Mouse (Mus musculus): Measurements from ENCODE around the gene Mettl5. TPM values are rescaled to one million over a fixed set of nuclear protein-coding genes. Genes with fewer than 3 reads are reported as not detected.
"Not testable (repeated sequence)": the region's sequence is repeated elsewhere in the genome, so short reads cannot be mapped to it uniquely, and the experiment has no call there.

Mettl5 gene
- 27.2 and 34.6 TPM in 2 replicates for polyA plus RNA-seq (2015; fragmentation: Nextera tagmentation; extraction: Ambion mirVana)

DNA sequence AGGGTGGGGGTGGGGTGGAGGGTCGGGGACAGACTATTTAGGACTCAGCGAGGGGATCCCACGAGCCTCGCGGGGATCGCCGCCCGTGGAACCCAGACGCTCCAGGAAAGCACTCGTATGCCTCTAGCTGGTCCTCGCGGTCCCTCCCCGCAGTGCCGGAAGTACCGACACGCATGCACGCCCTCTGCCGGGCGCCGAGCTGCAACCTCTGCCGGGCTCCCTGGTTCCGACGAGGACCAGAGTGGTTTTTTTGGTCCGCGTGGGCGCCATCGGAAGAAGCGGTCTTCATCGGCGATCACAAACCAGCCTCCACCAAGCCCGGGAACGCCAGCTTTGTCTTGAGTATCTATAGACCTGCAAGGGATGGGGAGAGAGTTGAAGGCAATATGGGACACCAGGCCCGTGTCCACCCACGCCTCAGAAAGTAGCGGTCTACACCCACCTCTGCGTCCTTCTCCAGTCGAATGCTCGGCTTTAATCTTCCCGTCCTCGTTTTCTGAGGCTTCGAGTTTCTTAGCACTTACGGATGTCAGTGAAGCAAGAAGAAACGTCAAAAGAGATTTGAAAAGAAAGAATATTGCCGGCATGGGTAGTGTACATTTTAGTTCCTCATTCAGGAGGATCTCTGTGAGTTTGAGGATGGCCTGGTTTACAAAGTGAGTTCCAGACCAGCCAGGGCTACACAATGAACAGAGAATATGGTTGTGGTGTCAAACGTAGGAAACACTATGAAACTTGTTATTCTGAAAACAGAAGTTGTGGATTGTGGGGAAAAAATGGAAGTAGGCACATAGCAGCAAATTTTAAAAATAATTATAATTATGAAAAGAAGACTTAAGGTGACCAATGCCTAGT, at the start of gene Mettl5:
TSS of gene Mettl5 (minus strand) at position 165 of the 855 bp plus-strand sequence.
- Histone ChIP-seq H3K4me3 (peak within 1 kb of the TSS; percentile 56), H3K4me2 (replicated peaks) (peak within 1 kb of the TSS; percentile 57), H3K36me3 (no peaks in the 10 kb centered on the region), H3K9ac (replicated peaks) (peak within 1 kb of the TSS; percentile 63), H3K27me3 (no peaks in the 10 kb centered on the region), H3K27ac (replicated peaks) (0 out of 2 replicates have a peak within 1 kb of the TSS, but pooled peaks have one; percentile 27), H3K4me1 (peaks cover 13% of the 10 kb centered on the region), H3K9me3 (no peaks in the 10 kb centered on the region)
- 2% methylated on average over 45 of the region's 45 CpGs for WGBS
- peak; percentile 97 for ATAC-seq (replicated peaks)

DNA sequence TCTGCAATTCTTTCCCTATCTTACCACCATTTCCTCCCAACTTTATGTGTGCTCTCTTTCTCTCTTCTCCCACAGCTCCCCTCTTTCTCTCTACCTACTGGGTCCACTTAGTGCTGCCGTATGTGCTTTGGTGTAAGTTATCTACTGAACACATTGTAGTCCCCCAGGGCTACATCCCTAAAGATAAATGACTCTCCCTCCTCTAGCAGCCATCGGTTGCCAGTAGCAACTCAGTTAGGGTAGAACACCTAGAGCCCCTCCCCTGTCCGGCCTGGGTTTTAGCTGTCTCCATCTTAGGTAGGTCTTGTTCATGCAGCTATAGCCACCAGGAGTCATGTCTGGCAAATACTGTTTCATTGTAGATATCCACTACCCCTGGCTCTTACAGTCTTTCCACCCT, 39.5 kb upstream of the Mettl5 start:
- Histone ChIP-seq H3K27me3 (no peaks in the 10 kb centered on the region), H3K4me3 (no peak overlapping the region), H3K36me3 (peaks cover 22% of the 10 kb centered on the region), H3K27ac (replicated peaks) (no peak overlapping the region), H3K9ac (replicated peaks) (no peak overlapping the region), H3K4me2 (replicated peaks) (no peak overlapping the region), H3K4me1 (no peaks in the 10 kb centered on the region), H3K9me3 (no peaks in the 10 kb centered on the region)
- WGBS = 90% methylated on average over 3 of the region's 3 CpGs
- ATAC-seq (replicated peaks) = no peak

DNA sequence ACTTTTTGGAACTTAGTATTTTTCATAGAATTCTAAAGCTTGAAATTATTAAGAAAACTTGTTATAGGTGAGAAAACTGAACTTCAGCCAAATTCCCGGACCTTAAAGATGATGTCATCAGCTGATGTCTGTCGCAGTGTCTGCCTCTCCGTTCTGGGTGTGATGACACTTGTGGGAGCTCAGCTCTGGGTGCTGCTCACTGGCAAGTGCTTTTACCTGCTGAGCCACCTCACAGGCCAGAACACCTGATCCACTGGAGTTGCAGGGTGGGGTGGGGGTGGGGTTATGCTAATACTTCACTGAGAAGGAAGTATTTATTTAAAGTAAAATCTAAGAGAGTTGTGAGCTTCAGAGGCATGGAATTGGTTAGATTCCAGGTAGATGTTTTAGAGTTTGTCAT, 31.9 kb upstream of the Mettl5 start:
- ATAC-seq (replicated peaks) = no peak
- no peaks in the 10 kb centered on the region for H3K9me3 ChIP-seq
- H3K27me3 ChIP-seq = no peaks in the 10 kb centered on the region
- H3K36me3 ChIP-seq = peaks cover 29% of the 10 kb centered on the region
- no peak overlapping the region for H3K27ac ChIP-seq (replicated peaks)
- no peak overlapping the region for H3K4me2 ChIP-seq (replicated peaks)
- WGBS = 82% methylated on average over 3 of the region's 3 CpGs
- H3K4me3 ChIP-seq = no peak overlapping the region
- no peaks in the 10 kb centered on the region for H3K4me1 ChIP-seq
- H3K9ac ChIP-seq (replicated peaks) = no peak overlapping the region

DNA sequence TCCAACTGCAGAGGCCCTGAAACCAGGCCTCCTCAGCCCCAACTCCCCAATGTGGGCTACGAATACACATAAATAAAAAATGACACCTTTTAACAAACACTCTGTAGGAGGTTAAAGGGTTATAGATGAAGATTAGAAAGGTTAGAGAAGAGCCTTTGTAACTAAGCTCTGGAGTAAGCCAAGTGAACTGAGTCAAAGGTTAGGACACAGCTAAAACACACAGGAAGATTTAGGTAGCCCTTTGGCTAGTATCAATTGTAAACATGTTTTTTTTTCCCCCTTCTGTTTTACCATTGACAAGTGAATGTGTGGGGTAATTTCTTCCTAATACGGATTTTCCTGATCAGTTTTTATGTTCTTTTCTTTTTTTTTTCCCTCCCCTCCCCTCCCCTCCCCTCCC, 27.4 kb upstream of the Mettl5 start:
- no peaks in the 10 kb centered on the region for H3K4me1 ChIP-seq
- H3K36me3 ChIP-seq = peaks cover 14% of the 10 kb centered on the region
- H3K9me3 ChIP-seq = no peaks in the 10 kb centered on the region
- no peaks in the 10 kb centered on the region for H3K27me3 ChIP-seq
- WGBS = 37% methylated on average over 2 of the region's 2 CpGs
- no peak for ATAC-seq (replicated peaks)
- no peak overlapping the region for H3K4me3 ChIP-seq
- no peak overlapping the region for H3K9ac ChIP-seq (replicated peaks)
- H3K4me2 ChIP-seq (replicated peaks) = no peak overlapping the region
- no peak overlapping the region for H3K27ac ChIP-seq (replicated peaks)

DNA sequence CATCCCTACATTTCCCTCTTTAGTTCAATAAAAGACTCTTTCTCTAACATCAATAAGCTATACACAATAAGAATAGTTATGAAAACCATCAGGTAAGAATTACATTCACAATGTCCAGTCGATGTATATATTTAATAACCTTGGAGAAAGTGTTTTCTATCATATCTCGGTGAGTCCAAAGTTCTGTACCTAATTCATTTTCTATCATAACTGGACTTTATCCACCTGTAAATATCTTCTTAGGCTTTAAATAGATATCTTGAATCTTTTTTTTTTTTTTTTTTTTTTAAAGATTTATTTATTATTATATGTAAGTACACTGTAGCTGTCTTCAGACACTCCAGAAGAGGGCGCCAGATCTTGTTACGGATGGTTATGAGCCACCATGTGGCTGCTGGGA, 22.0 kb upstream of the Mettl5 start:
- not testable (repeated sequence) for H3K4me2 ChIP-seq (replicated peaks); H3K9ac ChIP-seq (replicated peaks); H3K9me3 ChIP-seq; H3K4me3 ChIP-seq; ATAC-seq (replicated peaks); H3K27me3 ChIP-seq; H3K4me1 ChIP-seq; H3K27ac ChIP-seq (replicated peaks); H3K36me3 ChIP-seq
- WGBS = 87% methylated on average over 4 of the region's 4 CpGs

DNA sequence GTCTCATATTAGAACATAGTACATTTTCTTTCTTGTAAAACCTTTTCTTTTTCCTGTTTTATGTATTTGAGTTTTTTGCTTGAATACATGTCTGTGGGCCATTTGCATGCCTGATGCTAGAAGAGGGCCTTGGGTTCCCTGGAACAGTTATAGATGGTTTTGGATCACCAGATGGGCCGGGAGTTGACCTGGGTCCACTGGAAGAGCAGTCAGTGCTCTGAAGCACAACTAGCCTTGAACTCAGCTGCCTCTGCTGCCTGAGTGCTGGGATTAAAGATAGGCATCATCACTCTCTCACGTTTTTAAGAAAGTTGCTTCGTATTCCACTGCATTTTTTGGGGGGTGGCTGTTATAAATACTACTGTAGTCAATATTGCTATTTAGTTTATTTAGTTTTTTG, 18.1 kb upstream of the Mettl5 start:
- H3K4me1 ChIP-seq = peaks cover 17% of the 10 kb centered on the region
- no peaks in the 10 kb centered on the region for H3K9me3 ChIP-seq
- no peak for ATAC-seq (replicated peaks)
- WGBS = 96% methylated on average over 3 of the region's 3 CpGs
- no peak overlapping the region for H3K9ac ChIP-seq (replicated peaks)
- peaks cover 7% of the 10 kb centered on the region for H3K36me3 ChIP-seq
- no peak overlapping the region for H3K4me2 ChIP-seq (replicated peaks)
- no peaks in the 10 kb centered on the region for H3K27me3 ChIP-seq
- H3K4me3 ChIP-seq = no peak overlapping the region
- no peak overlapping the region for H3K27ac ChIP-seq (replicated peaks)

DNA sequence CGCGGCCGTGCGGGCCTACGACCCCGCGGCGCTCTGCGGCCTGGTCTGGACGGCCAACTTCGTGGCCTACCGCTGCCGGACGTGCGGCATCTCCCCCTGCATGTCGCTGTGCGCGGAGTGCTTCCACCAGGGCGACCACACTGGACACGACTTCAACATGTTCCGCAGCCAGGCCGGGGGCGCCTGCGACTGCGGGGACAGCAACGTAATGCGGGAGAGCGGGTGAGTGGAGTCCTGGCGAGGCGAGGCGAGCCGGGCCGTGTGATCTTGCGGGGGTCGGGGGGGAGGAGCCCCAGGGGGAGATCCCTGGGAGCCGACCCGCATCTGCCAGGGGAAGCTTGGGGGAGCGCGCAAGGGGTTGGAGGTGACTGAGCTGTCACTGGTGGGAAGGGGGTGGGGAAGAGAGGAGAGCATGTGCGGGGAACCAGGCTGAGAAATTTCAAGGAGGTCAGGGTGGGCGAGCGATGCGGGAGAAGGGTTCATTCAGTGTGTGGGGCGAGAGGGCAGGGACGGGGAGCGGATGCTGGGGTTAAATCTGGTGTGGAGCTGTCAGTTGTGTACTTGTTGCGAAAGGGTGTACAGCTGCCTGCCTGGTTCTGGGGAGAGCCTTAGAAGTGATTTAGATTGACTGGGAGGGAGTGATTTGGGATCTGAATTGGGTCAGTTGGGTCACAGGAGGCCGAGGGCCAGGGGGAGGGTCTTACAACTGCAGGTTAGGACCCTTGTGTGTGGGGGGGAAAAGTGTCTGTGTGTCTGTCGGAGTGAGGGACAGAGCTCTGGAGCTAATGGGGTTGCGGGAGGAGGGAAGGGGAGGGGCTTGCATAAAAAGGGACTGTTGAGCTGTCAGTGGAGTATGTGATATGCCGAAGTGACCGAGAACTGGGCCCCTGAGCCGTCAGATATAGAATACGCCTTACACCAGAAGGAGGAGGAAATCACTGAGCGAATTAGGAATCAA, 12.5 kb upstream of the Mettl5 start:
- peak; percentile 63 for ATAC-seq (replicated peaks)

DNA sequence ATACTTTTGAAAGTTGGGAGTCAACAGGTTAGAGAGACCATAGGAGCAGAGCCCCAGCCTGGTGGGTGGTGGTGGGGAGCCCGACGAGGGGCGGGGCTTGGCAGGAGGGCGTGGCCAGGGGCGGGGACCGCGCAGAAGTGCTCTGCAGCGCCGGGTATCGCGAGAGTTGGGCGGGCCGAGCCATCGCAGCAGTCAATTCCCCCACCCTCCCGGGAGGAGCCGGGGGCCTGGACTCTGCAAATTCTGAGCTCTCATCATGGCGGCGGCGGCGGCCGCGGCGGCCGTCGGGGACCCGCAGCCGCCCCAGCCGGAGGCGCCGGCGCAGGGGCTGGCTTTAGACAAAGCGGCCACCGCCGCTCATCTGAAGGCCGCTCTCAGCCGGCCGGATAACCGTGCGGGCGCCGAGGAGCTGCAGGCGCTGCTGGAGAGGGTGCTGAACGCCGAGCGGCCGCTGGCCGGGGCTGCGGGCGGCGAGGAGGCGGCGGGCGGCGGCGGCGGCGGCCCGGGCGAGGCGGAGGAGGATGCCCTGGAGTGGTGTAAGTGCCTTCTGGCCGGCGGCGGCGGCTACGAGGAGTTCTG, 11.7 kb upstream of the Mettl5 start, which contains the start of gene Ubr3:
TSS of gene Ubr3 (plus strand) at position 208 of the 579 bp plus-strand sequence.
- peak within 1 kb of the TSS; percentile 89 for H3K27ac ChIP-seq (replicated peaks)
- peak; percentile 99 for ATAC-seq (replicated peaks)
- 0 out of 2 replicates have a peak, but pooled peaks cover 3% of the 10 kb centered on the region for H3K36me3 ChIP-seq
- H3K9me3 ChIP-seq = no peaks in the 10 kb centered on the region
- H3K4me2 ChIP-seq (replicated peaks) = peak within 1 kb of the TSS; percentile 88
- H3K27me3 ChIP-seq = no peaks in the 10 kb centered on the region
- peaks cover 22% of the 10 kb centered on the region for H3K4me1 ChIP-seq
- H3K4me3 ChIP-seq = peak within 1 kb of the TSS; percentile 71
- H3K9ac ChIP-seq (replicated peaks) = peak within 1 kb of the TSS; percentile 77
- WGBS = under 1% methylated on average over 60 of the region's 65 CpGs

More for the DNA sequence above, 12.5 kb upstream of the Mettl5 start:
- peaks cover 22% of the 10 kb centered on the region for H3K4me1 ChIP-seq
- H3K4me2 ChIP-seq (replicated peaks) = peak overlapping the region; percentile 88
- H3K36me3 ChIP-seq = 0 out of 2 replicates have a peak, but pooled peaks cover 3% of the 10 kb centered on the region
- no peaks in the 10 kb centered on the region for H3K9me3 ChIP-seq
- H3K9ac ChIP-seq (replicated peaks) = peak overlapping the region; percentile 77
- no peaks in the 10 kb centered on the region for H3K27me3 ChIP-seq
- peak overlapping the region; percentile 71 for H3K4me3 ChIP-seq
- peak overlapping the region; percentile 89 for H3K27ac ChIP-seq (replicated peaks)
- WGBS = under 1% methylated on average over 55 of the region's 55 CpGs

DNA sequence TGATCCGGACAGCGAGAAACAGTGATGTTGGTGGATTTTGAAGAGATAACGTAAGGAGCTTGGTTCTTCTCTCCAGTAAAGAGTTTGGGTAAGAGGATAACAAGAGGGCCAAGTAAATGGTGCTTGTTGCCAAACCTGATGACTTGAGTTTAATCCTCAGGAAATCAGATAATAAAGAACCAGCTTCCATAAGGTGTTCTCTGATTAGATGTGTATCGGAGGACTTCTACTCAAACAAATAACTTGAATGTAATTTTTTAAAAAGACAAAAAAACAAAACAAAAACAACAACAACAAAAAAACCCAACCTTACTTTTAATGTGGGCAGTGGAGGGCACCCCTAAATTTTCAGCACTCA, 10.8 kb upstream of the Mettl5 start:
- no peak overlapping the region for H3K4me2 ChIP-seq (replicated peaks)
- ATAC-seq (replicated peaks) = no peak
- 0 out of 2 replicates have a peak, but pooled peaks cover 3% of the 10 kb centered on the region for H3K36me3 ChIP-seq
- no peak overlapping the region for H3K9ac ChIP-seq (replicated peaks)
- no peak overlapping the region for H3K4me3 ChIP-seq
- WGBS = 96% methylated on average over 4 of the region's 4 CpGs
- peaks cover 22% of the 10 kb centered on the region for H3K4me1 ChIP-seq
- H3K27me3 ChIP-seq = no peaks in the 10 kb centered on the region
- H3K27ac ChIP-seq (replicated peaks) = no peak overlapping the region
- no peaks in the 10 kb centered on the region for H3K9me3 ChIP-seq

DNA sequence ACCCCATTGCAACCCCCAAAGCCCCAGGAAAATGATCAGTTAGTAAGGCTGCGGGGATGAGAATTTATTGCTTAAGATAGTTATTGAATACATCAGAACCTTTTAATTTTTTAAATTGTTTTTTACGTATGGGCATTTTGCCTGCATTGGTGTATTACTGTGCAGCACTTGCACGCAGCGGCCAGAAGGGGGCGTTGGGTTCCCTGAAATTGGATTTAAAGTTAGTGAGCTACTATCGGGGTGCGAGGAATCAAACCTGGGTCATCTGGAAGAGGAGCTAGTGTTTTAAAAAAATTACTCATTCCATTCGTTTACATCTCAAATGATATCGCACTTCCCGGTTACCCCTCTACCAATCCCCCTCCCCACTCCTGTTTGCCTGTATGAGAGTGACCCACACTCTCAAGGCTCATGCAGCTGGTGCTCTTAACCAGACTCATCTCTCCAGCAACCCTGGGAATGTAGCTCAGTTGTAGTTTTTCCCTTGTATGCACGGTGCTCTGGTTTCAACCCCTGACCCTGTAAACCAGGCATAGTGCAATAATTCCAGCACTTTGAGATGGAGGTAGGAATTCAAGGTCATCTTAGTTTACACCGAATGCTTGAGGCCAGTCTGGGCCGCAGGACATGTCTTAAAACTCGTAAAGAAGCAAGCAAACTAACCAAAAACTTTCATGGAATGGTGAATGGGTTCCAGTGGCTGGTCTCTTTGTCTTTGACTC, 10.2 kb upstream of the Mettl5 start:
- WGBS = 61% methylated on average over 14 of the region's 14 CpGs
- peaks cover 22% of the 10 kb centered on the region for H3K4me1 ChIP-seq
- H3K27me3 ChIP-seq = no peaks in the 10 kb centered on the region
- no peak overlapping the region for H3K4me3 ChIP-seq
- ATAC-seq (replicated peaks) = no peak
- H3K36me3 ChIP-seq = no peaks in the 10 kb centered on the region
- no peak overlapping the region for H3K27ac ChIP-seq (replicated peaks)
- no peak overlapping the region for H3K9ac ChIP-seq (replicated peaks)
- H3K4me2 ChIP-seq (replicated peaks) = no peak overlapping the region
- no peaks in the 10 kb centered on the region for H3K9me3 ChIP-seq

DNA sequence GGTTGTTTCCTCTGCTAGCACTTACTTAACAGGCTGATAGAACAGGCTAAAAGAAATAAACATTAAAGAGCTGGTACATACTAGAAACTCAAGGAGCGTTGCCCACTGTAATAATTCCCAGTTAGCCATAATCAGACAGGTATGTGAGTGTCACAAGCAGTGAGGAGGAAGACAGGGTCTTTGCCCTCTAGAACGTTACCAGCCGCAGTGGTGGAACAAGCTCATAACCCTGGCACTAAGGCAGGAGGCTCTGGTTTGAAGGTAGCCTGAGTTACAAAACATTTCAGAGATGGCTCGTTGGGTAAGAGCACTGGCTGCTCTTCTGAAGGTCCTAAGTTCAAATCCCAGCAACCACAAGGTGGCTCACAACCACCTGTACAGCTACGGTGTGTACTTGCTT, 8.5 kb upstream of the Mettl5 start:
- WGBS = 86% methylated on average over 5 of the region's 5 CpGs
- Histone ChIP-seq H3K4me3 (no peak overlapping the region), H3K27ac (replicated peaks) (no peak overlapping the region), H3K4me2 (replicated peaks) (no peak overlapping the region), H3K9ac (replicated peaks) (no peak overlapping the region), H3K36me3 (no peaks in the 10 kb centered on the region), H3K27me3 (no peaks in the 10 kb centered on the region), H3K4me1 (peaks cover 8% of the 10 kb centered on the region), H3K9me3 (no peaks in the 10 kb centered on the region)
- no peak for ATAC-seq (replicated peaks)
